Mouse (Mus musculus) cortical plate, adult 2 months (tissue): ENCODE measurements at regions not wholly inside any gene's neighbourhood (a gene's known extent, or its start where the extent isn't known, plus 50 kb on each side); places are given as distances from the start of the nearest gene placed in this dataset.

Experiments
- H3K27ac ChIP-seq: fragments of 200-500 bp; 2 replicates; pipeline ENCODE4 v1.5.1; 2012; ENCODE audit warnings: low read length, control low read depth, inconsistent platforms; ENCODE audit not compliant: insufficient read depth
- H3K4me1 ChIP-seq: fragments of 200-500 bp; 2 replicates; pipeline ENCODE4 v1.6.1; 2011; ENCODE audit warnings: low read length; ENCODE audit not compliant: control insufficient read depth, insufficient read depth
- H3K4me3 ChIP-seq: fragments of 200-500 bp; 2 replicates; pipeline ENCODE4 v1.5.1; 2011; ENCODE audit warnings: mild to moderate bottlenecking, low read length, control low read depth; ENCODE audit not compliant: insufficient read depth
- CTCF ChIP-seq: fragments of 200-500 bp; IDR thresholded peaks from 2 replicates; pipeline ENCODE4 v1.5.1; 2011; ENCODE audit warnings: mild to moderate bottlenecking, control low read depth, low read length; ENCODE audit not compliant: insufficient read depth; ENCODE audit errors: extremely low read depth
- POLR2A ChIP-seq: fragments of 200-500 bp; IDR thresholded peaks from 2 replicates; pipeline ENCODE4 v1.6.1; 2011; ENCODE audit warnings: mild to moderate bottlenecking, low read length, control low read depth; ENCODE audit not compliant: insufficient read depth; ENCODE audit errors: extremely low read depth

DNA sequence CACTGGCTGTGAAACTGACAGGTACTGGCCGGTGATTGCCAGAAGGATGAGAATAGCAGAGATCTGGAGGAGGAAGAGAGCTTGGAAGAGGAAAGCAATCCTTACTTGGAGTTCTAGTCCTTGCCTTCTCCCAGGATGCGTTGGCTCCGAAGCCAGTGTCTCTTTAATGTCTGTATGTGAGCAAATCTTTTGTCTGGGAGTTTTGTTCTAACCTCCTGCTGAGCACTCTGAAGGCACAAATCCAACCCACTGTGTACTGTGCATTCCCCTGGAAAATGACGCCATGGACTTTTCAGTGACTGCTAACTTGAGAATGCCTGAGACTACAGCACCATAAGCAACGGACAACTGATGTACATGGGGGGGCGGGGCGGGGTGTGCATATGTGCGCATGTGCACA is 216.4 kb downstream of the Emp1 start:
- Histone ChIP-seq H3K27ac (no peak overlapping the region), H3K4me3 (no peak overlapping the region), H3K4me1 (no peaks in the 10 kb centered on the region; the same call in 1 of the 2 replicates)
- TF ChIP-seq CTCF, result no peak
- TF ChIP-seq POLR2A, result no peak

DNA sequence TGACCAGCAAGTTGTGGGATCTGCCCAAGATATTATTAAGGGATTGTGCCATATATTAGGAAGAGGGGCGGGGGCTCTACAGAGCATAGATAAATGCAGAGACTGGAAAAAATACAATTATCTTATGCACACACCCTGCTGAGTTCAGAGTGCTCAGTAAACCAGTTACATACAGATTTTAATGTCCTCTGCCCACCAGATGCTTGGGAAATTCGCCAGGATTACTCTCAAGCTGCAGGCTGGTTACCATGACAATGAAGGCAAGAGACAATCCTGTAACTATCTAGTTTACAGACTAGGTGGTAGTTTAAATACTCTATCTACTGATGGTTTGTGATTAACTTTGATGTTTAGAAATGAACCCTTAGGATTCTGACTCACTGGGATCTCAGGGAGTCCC is 220.2 kb downstream of the Emp1 start:
- H3K4me1 ChIP-seq, result no peaks in the 10 kb centered on the region; the same call in 1 of the 2 replicates
- no peak for TF ChIP-seq CTCF
- TF ChIP-seq POLR2A, result no peak
- H3K27ac ChIP-seq, result no peak overlapping the region

DNA sequence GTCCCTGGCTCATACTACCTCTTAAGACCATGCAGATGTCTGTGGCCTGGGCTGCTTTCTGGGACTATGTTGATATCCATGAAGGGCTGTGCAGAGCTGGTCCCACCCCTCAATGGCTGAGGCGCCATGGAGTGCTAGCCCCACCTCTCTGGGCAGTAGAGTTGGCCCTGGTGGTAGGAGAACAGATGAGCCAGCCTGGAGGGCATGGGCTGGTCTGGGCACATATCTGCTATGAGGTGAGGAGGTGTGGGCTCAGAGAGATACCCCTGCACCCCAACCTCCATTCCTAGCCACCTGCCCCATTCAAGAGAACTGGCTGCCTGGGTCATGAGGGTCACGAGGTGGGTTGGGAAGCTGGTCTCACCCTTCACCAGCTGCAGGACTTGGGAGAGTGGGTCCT is 222.4 kb downstream of the Emp1 start:
- no peak overlapping the region for H3K27ac ChIP-seq
- H3K4me1 ChIP-seq, result no peaks in the 10 kb centered on the region
- H3K4me3 ChIP-seq, result no peak overlapping the region
- TF ChIP-seq POLR2A (no peak), CTCF (no peak)

More for the DNA sequence above, 220.2 kb downstream of the Emp1 start:
- no peak overlapping the region for H3K4me3 ChIP-seq

DNA sequence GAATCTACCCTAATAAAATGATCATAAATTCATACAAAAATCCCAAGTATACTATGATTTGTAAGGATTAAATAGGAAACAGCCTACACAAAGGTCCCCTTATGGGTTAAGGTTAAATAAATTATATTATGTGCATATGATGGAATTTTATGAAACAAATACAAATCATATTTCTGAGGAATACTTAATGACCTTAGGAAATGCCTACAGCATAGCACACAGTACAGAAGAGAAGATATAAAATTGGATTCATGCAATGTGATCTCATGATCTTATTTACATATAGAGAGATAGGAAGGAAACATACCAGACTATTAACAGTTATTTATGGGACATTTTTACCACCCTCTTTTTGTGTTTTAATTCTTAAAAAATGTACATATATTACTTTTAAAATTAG is 227.7 kb downstream of the Emp1 start:
- no peak for TF ChIP-seq POLR2A
- TF ChIP-seq CTCF, result no peak

DNA sequence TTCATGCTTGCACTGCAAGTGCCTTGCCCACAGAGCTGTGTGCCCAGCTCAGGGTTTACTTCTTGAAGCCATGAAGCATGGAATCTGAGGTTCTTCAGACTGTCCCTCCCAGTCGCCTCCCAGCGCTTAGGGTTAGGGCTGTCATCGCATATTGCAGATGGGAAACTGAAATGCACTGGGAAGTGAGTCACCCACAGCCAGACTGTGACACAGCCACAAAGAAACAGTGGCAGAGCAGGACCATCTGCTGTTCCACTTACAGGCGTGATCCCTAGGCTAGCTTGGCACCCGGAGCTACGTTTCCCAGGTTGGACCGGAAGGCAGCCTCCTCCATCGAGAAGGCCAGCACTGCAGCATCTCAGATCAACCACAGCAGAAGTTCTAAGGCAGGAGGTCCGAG is 228.7 kb downstream of the Emp1 start:
- Histone ChIP-seq H3K4me3 (no peak overlapping the region), H3K4me1 (no peaks in the 10 kb centered on the region), H3K27ac (no peak overlapping the region)
- TF ChIP-seq POLR2A (no peak), CTCF (no peak)

More for the DNA sequence above, 227.7 kb downstream of the Emp1 start:
- Histone ChIP-seq H3K27ac (no peak overlapping the region), H3K4me1 (no peaks in the 10 kb centered on the region), H3K4me3 (no peak overlapping the region)

DNA sequence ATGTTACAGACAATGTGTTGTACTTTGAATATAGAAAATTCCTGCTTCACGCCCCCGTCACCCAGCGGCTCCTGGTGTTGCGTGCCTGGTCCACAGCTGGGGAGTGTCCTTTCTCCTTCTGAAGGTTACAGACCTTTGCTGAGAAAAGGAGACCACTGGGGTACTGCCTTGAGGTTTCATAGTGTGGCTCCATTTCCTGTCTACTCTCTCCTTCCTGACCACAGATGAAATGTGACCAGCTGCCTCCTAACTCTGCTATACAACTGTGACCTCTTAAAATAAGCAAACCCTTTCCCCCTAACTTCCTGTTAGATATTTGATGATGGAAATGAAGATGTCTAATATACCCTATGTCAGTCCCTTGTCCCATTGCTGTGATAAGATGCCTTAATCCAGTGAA is 234.0 kb downstream of the Emp1 start:
- Histone ChIP-seq H3K27ac (no peak overlapping the region), H3K4me3 (no peak overlapping the region), H3K4me1 (no peaks in the 10 kb centered on the region)
- TF ChIP-seq POLR2A (no peak), CTCF (no peak)

DNA sequence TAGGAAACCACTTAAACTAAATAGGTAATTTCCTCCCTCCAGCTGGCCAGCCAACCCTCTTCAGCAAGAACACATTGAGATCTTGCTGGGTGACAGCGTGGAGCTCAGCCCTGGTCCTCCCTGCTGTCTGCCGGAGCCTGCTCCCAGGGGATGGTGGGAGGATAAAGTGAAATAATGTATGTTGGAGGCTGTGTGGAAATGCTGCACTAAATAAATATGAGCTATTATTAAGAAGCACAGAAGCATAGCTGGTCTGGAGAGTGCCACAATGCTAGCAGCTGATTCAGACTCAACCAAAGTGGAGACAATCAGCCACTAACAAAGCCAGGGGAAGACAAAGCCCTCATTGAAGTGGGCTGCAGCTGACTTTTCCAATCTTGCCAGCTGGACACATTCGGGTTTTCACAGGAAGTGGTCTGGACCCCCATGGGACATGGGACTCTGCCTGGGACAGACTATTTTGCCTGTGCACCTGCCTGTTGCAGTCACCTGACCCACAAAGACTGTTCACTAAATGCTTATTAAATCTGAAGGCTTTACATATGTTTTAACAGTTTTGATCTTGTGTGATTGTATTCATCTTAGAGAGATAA is 248.3 kb downstream of the Emp1 start:
- TF ChIP-seq POLR2A (no peak), CTCF (no peak)
- no peak overlapping the region for H3K4me3 ChIP-seq
- H3K4me1 ChIP-seq, result no peaks in the 10 kb centered on the region

DNA sequence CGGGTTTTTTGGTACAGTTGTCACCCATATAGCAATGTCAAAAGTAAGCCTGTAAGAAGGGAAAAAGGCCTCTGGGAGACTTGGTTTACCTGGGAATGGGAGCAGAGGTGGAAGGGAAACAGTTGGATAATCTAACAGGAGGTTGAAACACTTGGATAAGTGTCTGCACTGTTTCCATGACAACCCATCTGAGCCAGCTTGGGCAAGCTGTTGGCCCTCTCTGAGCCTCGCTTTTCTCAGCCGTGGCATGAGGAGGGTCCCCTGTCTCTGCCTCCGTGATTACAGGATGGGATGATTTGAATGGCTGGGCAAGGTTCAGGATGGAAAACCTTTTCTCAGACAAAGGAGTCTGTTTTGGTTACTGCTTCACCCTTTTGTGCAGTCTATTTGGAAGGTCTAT is 265.6 kb downstream of the Emp1 start:
- Histone ChIP-seq H3K4me3 (no peak overlapping the region), H3K27ac (no peak overlapping the region), H3K4me1 (peaks cover 4% of the 10 kb centered on the region)
- no peak for TF ChIP-seq POLR2A
- no peak for TF ChIP-seq CTCF

More for the DNA sequence above, 248.3 kb downstream of the Emp1 start:
- no peak overlapping the region for H3K27ac ChIP-seq

DNA sequence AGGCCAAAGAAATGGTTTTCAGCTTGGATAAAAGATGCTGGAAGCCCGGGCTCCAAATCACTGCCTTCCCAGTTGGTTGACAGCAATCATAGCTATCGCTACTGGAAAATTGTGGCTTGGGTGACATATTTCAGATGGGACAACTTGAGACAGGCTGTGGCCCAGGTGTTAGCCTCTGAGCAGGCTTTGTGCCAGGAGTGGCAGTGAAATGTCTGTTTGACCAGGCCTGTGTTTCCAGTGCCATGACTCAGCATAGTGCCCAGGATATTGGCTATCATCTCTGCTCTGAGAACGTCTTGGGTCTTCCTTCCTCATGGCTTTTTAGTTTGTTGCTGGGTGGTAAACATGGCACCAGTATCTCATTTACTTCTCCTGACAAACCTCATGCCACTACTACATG is 266.9 kb downstream of the Emp1 start:
- Histone ChIP-seq H3K4me3 (no peak overlapping the region), H3K4me1 (peaks cover 4% of the 10 kb centered on the region), H3K27ac (no peak overlapping the region)
- TF ChIP-seq POLR2A (no peak), CTCF (no peak)

DNA sequence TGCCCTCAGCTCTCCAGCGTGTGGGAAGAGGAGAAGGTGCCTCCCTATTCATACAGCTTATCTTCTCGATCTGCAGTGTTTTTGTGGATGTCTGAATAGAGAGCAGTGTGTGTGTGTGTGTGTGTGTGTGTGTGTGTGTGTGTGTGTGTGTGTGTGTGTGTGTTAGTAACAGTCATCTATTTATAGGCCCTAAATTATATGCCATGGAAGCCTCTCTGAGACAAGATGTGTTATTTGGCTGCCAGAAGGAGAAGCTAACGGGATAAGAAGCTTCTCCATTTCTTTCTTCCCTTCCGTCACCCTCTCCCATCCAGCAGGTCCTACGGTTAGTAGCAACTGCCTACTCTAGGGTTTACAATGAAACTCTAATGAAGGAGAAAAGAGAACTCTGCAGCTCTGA is 270.3 kb downstream of the Emp1 start:
- Histone ChIP-seq H3K27ac (0 out of 2 replicates have a peak overlapping the region, but pooled peaks have one; percentile 35), H3K4me1 (peaks cover 5% of the 10 kb centered on the region), H3K4me3 (no peak overlapping the region)
- TF ChIP-seq POLR2A, result no peak
- TF ChIP-seq CTCF, result no peak
